Mouse (Mus musculus): ENCODE measurements around the gene Olfr726. TPM values are rescaled to one million over a fixed set of nuclear protein-coding genes. Genes with fewer than 3 reads are reported as not detected.

The Olfr726 gene
- not detected in 2 replicates for polyA plus RNA-seq (2015; fragmentation: Nextera tagmentation; extraction: Ambion mirVana)

GRCm38 (mm10) chr14:50090853-50091252 lies at the start of gene Olfr726:
Olfr726 (minus strand) TSS chr14:50090953.

GRCm38 (mm10) chr14:50122886-50123285 lies 32.1 kb upstream of the Olfr726 start, which contains the start of gene Olfr727:
Olfr727 (plus strand) TSS chr14:50123186.

GRCm38 (mm10) chr14:50040275-50040674 lies 50.5 kb downstream of the Olfr726 start, which contains the start of gene Olfr725:
Olfr725 (minus strand) TSS chr14:50040375.

Other genes starting within 250 kb of the Olfr726 start
- not detected in 2 replicates for gene Olfr722, start 189.0 kb downstream of the Olfr726 start, polyA plus RNA-seq (2015; fragmentation: Nextera tagmentation; extraction: Ambion mirVana)
- not detected in 2 replicates for gene Olfr723, start 159.2 kb downstream of the Olfr726 start, polyA plus RNA-seq (2015; fragmentation: Nextera tagmentation; extraction: Ambion mirVana)
- gene Olfr724, start 127.7 kb downstream of the Olfr726 start, polyA plus RNA-seq (2015; fragmentation: Nextera tagmentation; extraction: Ambion mirVana): not detected in 2 replicates
- not detected in 2 replicates for gene Olfr725, start 50.6 kb downstream of the Olfr726 start, polyA plus RNA-seq (2015; fragmentation: Nextera tagmentation; extraction: Ambion mirVana)
- not detected in 2 replicates for gene Olfr727, start 32.2 kb upstream of the Olfr726 start, polyA plus RNA-seq (2015; fragmentation: Nextera tagmentation; extraction: Ambion mirVana)
- not detected in 2 replicates for gene Olfr728, start 51.7 kb upstream of the Olfr726 start, polyA plus RNA-seq (2015; fragmentation: Nextera tagmentation; extraction: Ambion mirVana)
- gene Olfr729, start 62.0 kb upstream of the Olfr726 start, polyA plus RNA-seq (2015; fragmentation: Nextera tagmentation; extraction: Ambion mirVana): not detected in 2 replicates
- gene Olfr730, start 97.2 kb upstream of the Olfr726 start, polyA plus RNA-seq (2015; fragmentation: Nextera tagmentation; extraction: Ambion mirVana): not detected in 2 replicates
- gene Olfr731, start 150.9 kb upstream of the Olfr726 start, polyA plus RNA-seq (2015; fragmentation: Nextera tagmentation; extraction: Ambion mirVana): not detected in 2 replicates
- not detected in 2 replicates for gene Olfr732, start 193.3 kb upstream of the Olfr726 start, polyA plus RNA-seq (2015; fragmentation: Nextera tagmentation; extraction: Ambion mirVana)
- not detected in 2 replicates for gene Olfr733, start 210.6 kb upstream of the Olfr726 start, polyA plus RNA-seq (2015; fragmentation: Nextera tagmentation; extraction: Ambion mirVana)
- not detected in 2 replicates for gene Olfr734, start 235.8 kb upstream of the Olfr726 start, polyA plus RNA-seq (2015; fragmentation: Nextera tagmentation; extraction: Ambion mirVana)